Mouse (Mus musculus): ENCODE measurements around the gene Neurl4.
A peak's percentile ranks its signal among the peaks of the same experiment; 100 is the strongest.

GRCm38 (mm10) chr11:69886907-69887635, 13.8 kb upstream of the Neurl4 start:
- no peak for TF ChIP-seq EP300 (IDR thresholded peaks at IDR 0.05; ENCODE audit: low read depth)
- TF ChIP-seq CTCF (IDR thresholded peaks at IDR 0.05; ENCODE audit: low read depth), result peak; percentile 51

Measured in heart, postnatal 0 days (tissue).